Mouse (Mus musculus): ENCODE measurements around the gene Tsc2. TPM values are rescaled to one million over a fixed set of nuclear protein-coding genes. Genes with fewer than 3 reads are reported as not detected.

Tsc2 gene
- polyA plus RNA-seq (2015; fragmentation: Nextera tagmentation; extraction: Ambion mirVana) = 80.4 and 86.8 TPM in 2 replicates

- Histone ChIP-seq H3K4me2 (ENCODE audit: low read length) (peak within 1 kb of the TSS; percentile 81), H3K27me3 (replicated peaks; ENCODE audit: control insufficient read depth, insufficient read depth, low read length) (no peaks in the 10 kb centered on the region), H3K9ac (replicated peaks; ENCODE audit: low read depth, low read length) (peak within 1 kb of the TSS; percentile 68), H3K9me3 (ENCODE audit: control insufficient read depth, low read length) (no peaks in the 10 kb centered on the region), H3K4me3 (replicated peaks; ENCODE audit: low read length) (peak within 1 kb of the TSS; percentile 68), H3K27ac (ENCODE audit: low read length) (peak within 1 kb of the TSS; percentile 52), H3K36me3 (ENCODE audit: control insufficient read depth, insufficient read depth) (peaks cover 12% of the 10 kb centered on the region), H3K4me1 (replicated peaks; ENCODE audit: control insufficient read depth, insufficient read depth, low read length) (peaks cover 12% of the 10 kb centered on the region)
- ATAC-seq = peak; percentile 95
- WGBS = 2% methylated on average over 51 of the region's 51 CpGs
These were observed at the start of gene Tsc2, which contains the start of gene Nthl1 for GRCm38 (mm10) chr17:24632167-24632812. Gene Tsc2 (minus strand): TSS chr17:24632630. Gene Nthl1 (plus strand): TSS chr17:24632680.

- H3K9ac ChIP-seq (replicated peaks; ENCODE audit: low read depth, low read length) = no peak overlapping the region
- no peak overlapping the region for H3K4me2 ChIP-seq (ENCODE audit: low read length)
- no peak for ATAC-seq
- no peak overlapping the region for H3K4me3 ChIP-seq (replicated peaks; ENCODE audit: low read length)
- peaks cover 4% of the 10 kb centered on the region; the same call in 1 of the 2 replicates for H3K4me1 ChIP-seq (replicated peaks; ENCODE audit: control insufficient read depth, insufficient read depth, low read length)
- H3K27me3 ChIP-seq (replicated peaks; ENCODE audit: control insufficient read depth, insufficient read depth, low read length) = no peaks in the 10 kb centered on the region
- H3K36me3 ChIP-seq (ENCODE audit: control insufficient read depth, insufficient read depth) = peaks cover 15% of the 10 kb centered on the region
- WGBS = 92% methylated on average over 24 of the region's 24 CpGs
- H3K9me3 ChIP-seq (ENCODE audit: control insufficient read depth, low read length) = no peaks in the 10 kb centered on the region
- no peak overlapping the region for H3K27ac ChIP-seq (ENCODE audit: low read length)
These were observed 45.2 kb upstream of the Tsc2 start for GRCm38 (mm10) chr17:24677500-24678080.

DNA sequence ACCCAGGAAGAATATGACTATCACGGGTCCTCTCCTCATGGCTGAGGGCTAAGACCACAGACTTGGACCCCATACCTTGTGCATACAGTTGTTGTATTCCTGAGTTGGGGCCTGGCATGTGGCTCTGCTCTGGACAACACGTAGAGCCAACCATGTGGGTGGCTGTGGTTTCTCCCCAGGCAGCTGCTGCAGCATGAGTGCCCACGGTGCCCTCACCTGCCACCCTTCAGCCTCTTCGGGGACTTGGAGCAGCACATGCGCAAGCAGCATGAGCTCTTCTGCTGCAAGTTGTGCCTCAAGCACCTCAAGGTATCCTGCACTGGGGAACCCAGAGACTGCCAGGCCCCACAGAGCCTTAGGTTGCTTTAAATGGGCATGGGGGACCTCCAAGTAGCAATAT is 44.4 kb upstream of the Tsc2 start:
- H3K27ac ChIP-seq (ENCODE audit: low read length) = no peak overlapping the region
- H3K9ac ChIP-seq (replicated peaks; ENCODE audit: low read depth, low read length) = no peak overlapping the region
- no peak overlapping the region for H3K4me2 ChIP-seq (ENCODE audit: low read length)
- 92% methylated on average over 5 of the region's 5 CpGs for WGBS
- H3K4me3 ChIP-seq (replicated peaks; ENCODE audit: low read length) = no peak overlapping the region
- peaks cover 10% of the 10 kb centered on the region for H3K4me1 ChIP-seq (replicated peaks; ENCODE audit: control insufficient read depth, insufficient read depth, low read length)
- ATAC-seq = no peak
- no peaks in the 10 kb centered on the region for H3K9me3 ChIP-seq (ENCODE audit: control insufficient read depth, low read length)
- H3K36me3 ChIP-seq (ENCODE audit: control insufficient read depth, insufficient read depth) = peaks cover 15% of the 10 kb centered on the region
- no peaks in the 10 kb centered on the region for H3K27me3 ChIP-seq (replicated peaks; ENCODE audit: control insufficient read depth, insufficient read depth, low read length)

DNA sequence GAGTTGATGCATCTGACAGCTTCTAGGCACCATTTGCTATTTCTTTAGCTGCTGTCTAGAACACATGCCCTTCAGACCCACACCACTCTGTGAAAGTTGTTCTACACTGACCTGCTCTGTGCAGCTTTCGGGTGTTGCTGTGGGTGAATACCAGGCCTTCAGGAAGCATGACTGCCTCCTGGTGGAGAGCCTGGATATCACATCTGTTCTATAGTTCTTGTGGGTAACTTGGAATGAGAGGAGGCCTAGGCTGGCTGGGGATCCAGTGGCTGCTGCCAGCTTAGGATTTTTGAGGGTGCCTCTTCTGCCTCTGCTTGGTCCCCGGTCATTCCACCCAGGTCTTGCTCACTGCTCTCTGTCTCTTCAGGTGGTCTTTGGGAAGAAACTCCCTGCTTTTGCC is 43.8 kb upstream of the Tsc2 start:
- Histone ChIP-seq H3K9ac (replicated peaks; ENCODE audit: low read depth, low read length) (no peak overlapping the region), H3K27me3 (replicated peaks; ENCODE audit: control insufficient read depth, insufficient read depth, low read length) (no peaks in the 10 kb centered on the region), H3K4me1 (replicated peaks; ENCODE audit: control insufficient read depth, insufficient read depth, low read length) (peaks cover 17% of the 10 kb centered on the region), H3K27ac (ENCODE audit: low read length) (no peak overlapping the region), H3K9me3 (ENCODE audit: control insufficient read depth, low read length) (no peaks in the 10 kb centered on the region), H3K36me3 (ENCODE audit: control insufficient read depth, insufficient read depth) (peaks cover 10% of the 10 kb centered on the region), H3K4me2 (ENCODE audit: low read length) (no peak overlapping the region), H3K4me3 (replicated peaks; ENCODE audit: low read length) (no peak overlapping the region)
- WGBS = 49% methylated on average over 2 of the region's 2 CpGs
- ATAC-seq = no peak

DNA sequence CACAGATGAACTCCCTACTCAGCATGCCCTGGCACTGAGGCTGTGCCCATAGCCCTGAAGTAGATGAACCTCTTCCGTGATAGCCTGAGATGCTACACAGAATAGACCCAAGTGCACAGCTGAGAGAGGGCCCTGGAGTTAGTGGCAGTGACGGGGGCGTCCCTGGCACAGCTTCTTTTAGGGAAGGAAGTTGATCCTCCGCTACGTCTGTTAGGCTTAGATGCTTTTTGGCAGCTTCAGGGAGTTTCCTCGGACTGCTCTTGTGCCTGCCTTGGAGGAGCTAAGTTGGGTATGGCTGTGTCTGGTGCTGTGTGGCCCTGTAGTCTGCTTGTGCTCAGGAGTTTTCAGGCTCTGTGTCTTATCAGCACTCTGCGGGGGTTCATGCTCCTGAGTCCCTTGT is 41.8 kb upstream of the Tsc2 start:
- Histone ChIP-seq H3K27ac (ENCODE audit: low read length) (no peak overlapping the region), H3K36me3 (ENCODE audit: control insufficient read depth, insufficient read depth) (peaks cover 2% of the 10 kb centered on the region), H3K27me3 (replicated peaks; ENCODE audit: control insufficient read depth, insufficient read depth, low read length) (no peaks in the 10 kb centered on the region), H3K4me2 (ENCODE audit: low read length) (no peak overlapping the region), H3K4me1 (replicated peaks; ENCODE audit: control insufficient read depth, insufficient read depth, low read length) (peaks cover 28% of the 10 kb centered on the region), H3K4me3 (replicated peaks; ENCODE audit: low read length) (no peak overlapping the region), H3K9ac (replicated peaks; ENCODE audit: low read depth, low read length) (no peak overlapping the region), H3K9me3 (ENCODE audit: control insufficient read depth, low read length) (no peaks in the 10 kb centered on the region)
- 78% methylated on average over 7 of the region's 7 CpGs for WGBS
- no peak for ATAC-seq

DNA sequence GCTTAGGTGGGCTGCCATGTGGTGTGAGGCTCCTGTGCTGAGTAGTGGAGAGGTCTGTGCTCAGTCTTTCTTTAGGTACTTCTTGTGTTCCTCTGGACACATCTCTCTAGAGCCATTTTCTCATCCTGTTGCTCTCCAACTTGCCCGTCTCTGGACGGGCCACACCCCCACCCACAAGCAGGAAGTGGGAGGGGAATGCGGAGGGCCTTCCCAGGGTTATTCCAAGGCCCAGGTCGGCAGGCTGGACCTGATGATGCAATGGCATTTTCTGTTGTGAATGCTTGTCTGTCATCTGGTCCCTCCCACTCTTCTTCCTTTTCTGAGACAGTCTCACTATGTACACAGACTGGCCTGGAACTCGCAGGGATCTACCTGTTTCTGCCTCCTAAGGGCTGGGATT is 39.7 kb upstream of the Tsc2 start:
- Histone ChIP-seq H3K9ac (replicated peaks; ENCODE audit: low read depth, low read length) (0 out of 2 replicates have a peak overlapping the region, but pooled peaks have one; percentile 22), H3K4me1 (replicated peaks; ENCODE audit: control insufficient read depth, insufficient read depth, low read length) (peaks cover 33% of the 10 kb centered on the region), H3K27me3 (replicated peaks; ENCODE audit: control insufficient read depth, insufficient read depth, low read length) (no peaks in the 10 kb centered on the region), H3K9me3 (ENCODE audit: control insufficient read depth, low read length) (no peaks in the 10 kb centered on the region), H3K27ac (ENCODE audit: low read length) (no peak overlapping the region), H3K36me3 (ENCODE audit: control insufficient read depth, insufficient read depth) (no peaks in the 10 kb centered on the region; the same call in 1 of the 2 replicates), H3K4me3 (replicated peaks; ENCODE audit: low read length) (no peak overlapping the region), H3K4me2 (ENCODE audit: low read length) (no peak overlapping the region)
- ATAC-seq = no peak
- WGBS = 24% methylated on average over 5 of the region's 5 CpGs

- H3K27me3 ChIP-seq (replicated peaks; ENCODE audit: control insufficient read depth, insufficient read depth, low read length) = no peaks in the 10 kb centered on the region
- no peak overlapping the region for H3K27ac ChIP-seq (ENCODE audit: low read length)
- no peak for ATAC-seq
- peak overlapping the region; percentile 93 for H3K4me2 ChIP-seq (ENCODE audit: low read length)
- H3K4me1 ChIP-seq (replicated peaks; ENCODE audit: control insufficient read depth, insufficient read depth, low read length) = peaks cover 33% of the 10 kb centered on the region
- no peaks in the 10 kb centered on the region for H3K9me3 ChIP-seq (ENCODE audit: control insufficient read depth, low read length)
- H3K9ac ChIP-seq (replicated peaks; ENCODE audit: low read depth, low read length) = peak overlapping the region; percentile 5; the same call in 1 of the 2 replicates
- no peaks in the 10 kb centered on the region for H3K36me3 ChIP-seq (ENCODE audit: control insufficient read depth, insufficient read depth)
- WGBS = 78% methylated on average over 5 of the region's 5 CpGs
- no peak overlapping the region for H3K4me3 ChIP-seq (replicated peaks; ENCODE audit: low read length)
These were observed 38.9 kb upstream of the Tsc2 start for GRCm38 (mm10) chr17:24671346-24671745.

- no peaks in the 10 kb centered on the region for H3K9me3 ChIP-seq (ENCODE audit: control insufficient read depth, low read length)
- H3K4me2 ChIP-seq (ENCODE audit: low read length) = peak overlapping the region; percentile 93
- H3K4me3 ChIP-seq (replicated peaks; ENCODE audit: low read length) = peak overlapping the region; percentile 95
- peak overlapping the region; percentile 96 for H3K9ac ChIP-seq (replicated peaks; ENCODE audit: low read depth, low read length)
- no peak for ATAC-seq
- H3K27me3 ChIP-seq (replicated peaks; ENCODE audit: control insufficient read depth, insufficient read depth, low read length) = no peaks in the 10 kb centered on the region
- peak overlapping the region; percentile 78 for H3K27ac ChIP-seq (ENCODE audit: low read length)
- no peaks in the 10 kb centered on the region for H3K36me3 ChIP-seq (ENCODE audit: control insufficient read depth, insufficient read depth)
- WGBS = 10% methylated on average over 8 of the region's 8 CpGs
- peaks cover 30% of the 10 kb centered on the region for H3K4me1 ChIP-seq (replicated peaks; ENCODE audit: control insufficient read depth, insufficient read depth, low read length)
These were observed 37.9 kb upstream of the Tsc2 start for GRCm38 (mm10) chr17:24670246-24670844.

DNA sequence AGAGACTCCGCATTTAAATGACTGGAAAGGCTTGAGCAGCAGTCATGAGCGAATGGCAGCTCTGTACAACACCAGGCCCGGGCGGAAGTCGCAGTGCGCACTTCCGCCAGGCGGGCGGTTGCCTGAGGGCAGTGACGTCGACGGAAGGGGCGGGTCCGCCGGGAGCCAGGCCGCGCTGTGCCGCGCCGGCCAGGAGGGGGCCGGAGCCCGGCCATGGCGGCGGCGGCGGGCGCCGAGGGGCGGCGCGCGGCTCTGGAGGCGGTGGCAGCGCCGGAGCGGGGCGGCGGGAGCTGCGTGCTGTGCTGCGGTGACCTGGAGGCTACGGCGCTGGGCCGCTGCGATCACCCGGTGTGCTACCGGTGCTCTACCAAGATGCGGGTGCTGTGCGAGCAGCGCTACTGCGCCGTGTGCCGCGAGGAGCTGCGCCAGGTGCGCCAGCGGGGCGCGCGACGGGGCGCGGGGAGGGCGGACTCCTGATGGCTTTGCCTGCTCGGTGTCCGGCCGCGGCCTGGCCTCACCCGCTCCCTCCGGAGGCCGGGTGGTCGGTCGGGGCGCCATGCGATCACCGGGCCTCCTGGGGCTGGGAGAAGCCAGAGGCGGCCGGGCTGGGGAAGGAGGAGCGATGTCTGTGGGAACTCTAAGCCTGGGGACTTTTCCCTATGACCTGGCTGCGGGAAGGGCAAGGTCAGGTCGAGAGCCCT is 37.3 kb upstream of the Tsc2 start, which contains the start of gene Zfp598:
Gene Zfp598, plus strand, starts transcription at position 143 of the 701 bp plus-strand sequence.
- peak within 1 kb of the TSS; percentile 93 for H3K4me2 ChIP-seq (ENCODE audit: low read length)

More for the DNA sequence above, 37.3 kb upstream of the Tsc2 start, which contains the start of gene Zfp598:
- H3K27ac ChIP-seq (ENCODE audit: low read length) = peak within 1 kb of the TSS; percentile 86
- peak within 1 kb of the TSS; percentile 95 for H3K4me3 ChIP-seq (replicated peaks; ENCODE audit: low read length)
- ATAC-seq = peak; percentile 99
- H3K27me3 ChIP-seq (replicated peaks; ENCODE audit: control insufficient read depth, insufficient read depth, low read length) = no peaks in the 10 kb centered on the region
- H3K9me3 ChIP-seq (ENCODE audit: control insufficient read depth, low read length) = no peaks in the 10 kb centered on the region
- WGBS = under 1% methylated on average over 60 of the region's 80 CpGs
- H3K9ac ChIP-seq (replicated peaks; ENCODE audit: low read depth, low read length) = peak within 1 kb of the TSS; percentile 96
- H3K36me3 ChIP-seq (ENCODE audit: control insufficient read depth, insufficient read depth) = no peaks in the 10 kb centered on the region
- peaks cover 30% of the 10 kb centered on the region for H3K4me1 ChIP-seq (replicated peaks; ENCODE audit: control insufficient read depth, insufficient read depth, low read length)
